Mouse (Mus musculus) urinary bladder, postnatal 25 days (tissue): Measurements from ENCODE around the gene 1190007I07Rik.
"Not testable (repeated sequence)": the region's sequence is repeated elsewhere in the genome, so short reads cannot be mapped to it uniquely, and the experiment has no call there.

Source experiments
- DNase-seq: peaks from one replicate; pipeline ENCODE4 v3.0.0; 2022; ENCODE audit warnings: low spot score

The 1190007I07Rik gene

DNA sequence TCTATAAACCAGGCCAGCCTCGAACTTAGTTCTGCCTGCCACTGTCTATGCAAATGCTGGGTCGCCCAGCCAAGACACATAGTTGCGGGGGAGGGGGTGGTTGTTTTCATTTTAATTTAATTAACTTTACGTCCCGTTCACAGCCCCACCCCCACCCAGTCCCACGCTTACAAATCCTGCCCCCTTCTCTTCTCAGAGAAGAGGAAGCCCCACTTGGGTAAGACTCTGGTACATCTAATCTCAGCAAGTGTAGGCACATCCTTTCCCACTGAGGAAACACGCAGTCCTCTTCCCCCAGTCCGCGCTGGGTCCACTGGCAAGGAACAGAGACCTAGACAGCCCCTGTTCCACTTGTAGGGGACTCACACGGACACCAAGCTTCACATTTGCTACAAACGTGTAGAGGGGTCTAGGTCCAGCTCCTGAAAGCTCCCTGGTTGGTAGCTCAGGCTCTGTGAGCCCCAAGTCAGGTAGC is 6.1 kb upstream of the 1190007I07Rik start:
- DNase-seq = no peak

DNA sequence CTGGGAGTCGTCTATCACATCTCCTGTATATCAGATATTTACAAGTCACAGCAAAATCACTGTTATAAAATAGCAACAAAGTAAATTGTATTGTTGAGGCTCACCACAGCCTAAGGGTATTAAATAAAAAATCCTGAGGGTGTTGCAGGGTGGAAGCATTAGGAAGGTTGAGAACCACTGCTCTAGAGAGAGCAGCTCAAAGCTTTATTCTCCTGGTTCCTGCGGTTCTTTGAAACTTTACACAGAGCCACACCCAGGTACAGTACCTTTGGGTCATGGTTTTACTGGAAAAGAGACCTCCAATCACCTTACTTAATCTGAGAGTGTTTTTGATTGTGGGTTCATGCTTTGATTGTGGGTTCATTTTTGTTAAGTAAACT is 515 bp upstream of the 1190007I07Rik start:
- DNase-seq = not testable (repeated sequence)

- no peak for DNase-seq
These were observed 793 bp downstream of the 1190007I07Rik start for GRCm38 (mm10) chr10:82622235-82622634.

DNA sequence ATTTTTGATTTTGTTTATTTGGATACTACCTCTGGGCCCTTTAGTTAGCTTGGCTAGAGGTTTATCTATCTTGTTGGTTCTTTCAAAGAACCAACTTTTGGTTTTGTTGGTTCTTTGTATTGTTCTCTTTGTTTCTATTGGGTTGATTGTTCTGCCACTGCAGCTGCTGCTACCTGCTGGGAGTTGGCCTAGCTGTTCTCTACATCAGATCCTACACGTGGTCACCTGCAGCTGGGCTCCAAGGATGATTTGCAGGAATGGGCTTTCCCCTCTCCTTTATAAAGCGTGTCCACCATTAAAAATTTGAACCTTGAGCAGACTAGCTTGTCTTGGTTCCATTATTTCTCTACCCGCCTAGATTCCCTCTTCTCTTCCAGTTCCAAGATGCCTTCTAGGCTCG is 28.6 kb downstream of the 1190007I07Rik start:
- DNase-seq = not testable (repeated sequence)

GRCm38 (mm10) chr10:82589673-82590072 is 33.4 kb downstream of the 1190007I07Rik start:
- not testable (repeated sequence) for DNase-seq

GRCm38 (mm10) chr10:82571091-82571490 is 51.9 kb downstream of the 1190007I07Rik start:
- not testable (repeated sequence) for DNase-seq
